Mouse (Mus musculus): ENCODE data around the gene Cyb5d2. TPM values are rescaled to one million over a fixed set of nuclear protein-coding genes. Genes with fewer than 3 reads are reported as not detected.

Gene Cyb5d2
- polyA plus RNA-seq (2012; rRNA removed), result 5.6 and 5.7 TPM in 2 replicates

DNA sequence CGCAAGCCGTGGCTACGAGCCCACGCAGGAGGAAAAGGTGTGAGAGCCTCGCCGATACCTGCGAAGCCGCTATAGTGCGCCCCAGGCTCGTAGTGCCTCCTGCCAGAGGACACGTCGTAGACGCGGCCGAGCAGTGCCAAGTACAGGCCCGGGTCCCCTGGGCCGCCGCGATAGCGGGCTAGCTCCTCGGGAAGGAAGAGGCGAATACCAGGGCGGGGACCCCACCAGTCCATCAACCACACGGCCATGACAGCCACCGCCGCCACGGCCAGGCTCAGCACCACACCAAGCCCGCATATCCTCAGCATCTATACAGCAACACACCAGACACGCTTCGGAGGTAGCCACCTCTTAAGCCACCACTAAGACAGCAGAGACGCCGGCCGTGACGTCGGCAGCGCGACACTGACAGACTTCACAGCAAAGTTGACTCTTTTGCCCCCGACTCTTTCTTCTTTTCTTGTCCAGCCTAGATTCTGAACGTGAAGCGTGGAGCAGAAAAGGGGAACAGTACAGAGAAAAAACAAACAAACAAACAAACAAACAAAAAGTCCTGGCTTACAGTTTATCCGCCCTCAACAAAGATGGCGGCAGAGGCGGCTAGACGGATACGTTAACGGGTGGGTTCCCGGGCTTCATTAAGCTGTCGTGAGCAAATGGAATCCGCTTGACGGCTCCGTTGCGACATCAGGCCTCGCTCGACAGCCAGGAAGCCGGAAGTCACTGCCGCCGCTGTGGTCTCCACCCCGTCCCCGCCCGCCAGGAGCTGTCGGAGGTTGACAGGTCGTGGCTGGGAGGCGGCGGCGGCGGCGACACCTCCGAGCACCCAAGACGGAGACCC, at the start of gene Cyb5d2, which contains the start of gene Zzef1:
TSS of gene Cyb5d2 (minus strand) at position 688 of the 841 bp plus-strand sequence.
TSS of gene Zzef1 (plus strand) at position 772 of the 841 bp plus-strand sequence.
- TF ChIP-seq CTCF (IDR thresholded peaks at IDR 0.05; ENCODE audit: borderline replicate concordance, extremely low read depth, insufficient read depth, insufficient read length), result no peak
- peak; percentile 48; the same call in 1 of the 2 replicates for TF ChIP-seq POLR2A (IDR thresholded peaks at IDR 0.05; ENCODE audit: borderline replicate concordance, extremely low read depth, insufficient read depth, insufficient read length, poor library complexity, severe bottlenecking)
- peak; percentile 99 for DNase-seq (ENCODE audit: low read depth)

DNA sequence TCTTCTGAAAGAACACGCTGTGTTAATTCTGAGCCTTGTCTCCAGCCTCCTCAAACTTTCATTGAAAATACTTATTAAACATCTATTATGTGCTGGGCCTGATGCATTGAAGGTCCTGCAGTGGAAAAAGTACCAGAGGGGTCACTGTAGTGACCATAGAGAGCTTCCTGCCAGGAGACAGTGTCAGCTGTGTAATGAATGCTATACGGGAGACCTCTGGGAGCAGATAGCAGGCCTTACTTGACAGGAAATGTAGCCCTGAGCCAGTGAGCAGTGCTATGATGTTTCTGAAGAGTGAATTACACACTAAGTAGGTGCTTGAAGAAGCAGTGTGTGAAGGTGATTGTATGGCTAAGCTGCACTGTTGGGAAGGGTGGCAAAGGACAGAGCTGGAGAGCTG, 49.6 kb upstream of the Cyb5d2 start:
- TF ChIP-seq CTCF (IDR thresholded peaks at IDR 0.05; ENCODE audit: borderline replicate concordance, extremely low read depth, insufficient read depth, insufficient read length) (no peak), POLR2A (IDR thresholded peaks at IDR 0.05; ENCODE audit: borderline replicate concordance, extremely low read depth, insufficient read depth, insufficient read length, poor library complexity, severe bottlenecking) (no peak)
- DNase-seq (ENCODE audit: low read depth), result no peak

DNA sequence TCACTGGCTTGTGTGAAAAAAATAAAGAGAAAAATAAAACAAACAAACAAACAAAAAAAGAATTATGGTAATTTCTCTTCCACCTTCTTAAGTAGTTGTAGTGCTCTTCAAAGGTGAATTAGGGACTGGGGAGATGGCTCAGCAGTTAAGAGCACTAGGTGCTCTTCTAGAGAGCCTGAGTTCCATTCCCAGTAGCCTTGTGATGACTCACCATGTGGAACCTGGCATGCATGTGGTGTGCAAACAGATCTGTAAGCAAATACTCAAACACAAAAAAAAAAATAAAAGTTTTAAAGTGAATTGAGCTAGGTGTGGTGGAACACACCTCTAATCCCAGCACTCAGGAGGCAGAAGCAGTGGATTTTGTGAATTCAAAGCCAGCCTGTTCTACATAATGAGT, 47.6 kb upstream of the Cyb5d2 start:
- TF ChIP-seq POLR2A (IDR thresholded peaks at IDR 0.05; ENCODE audit: borderline replicate concordance, extremely low read depth, insufficient read depth, insufficient read length, poor library complexity, severe bottlenecking) (no peak), CTCF (IDR thresholded peaks at IDR 0.05; ENCODE audit: borderline replicate concordance, extremely low read depth, insufficient read depth, insufficient read length) (no peak)
- DNase-seq (ENCODE audit: low read depth), result no peak

DNA sequence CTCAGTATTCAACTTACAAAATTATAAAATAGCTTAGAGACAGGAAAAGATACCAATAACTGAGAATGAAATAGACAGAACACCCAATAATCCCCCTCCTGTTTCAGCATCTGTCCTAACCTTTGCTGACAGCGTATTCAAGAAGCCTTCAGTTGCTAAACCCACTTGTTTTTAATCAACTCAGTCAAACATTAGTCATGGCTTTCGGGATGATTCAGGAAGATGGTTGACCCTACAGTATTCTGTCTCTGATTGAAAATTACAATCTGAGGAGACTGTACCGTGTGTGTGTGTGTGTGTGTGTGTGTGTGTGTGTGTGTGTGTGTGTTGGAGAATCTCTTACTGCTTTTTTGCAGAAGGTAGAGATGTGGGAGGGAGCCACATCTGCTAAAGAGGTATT, 46.8 kb upstream of the Cyb5d2 start:
- TF ChIP-seq POLR2A (IDR thresholded peaks at IDR 0.05; ENCODE audit: borderline replicate concordance, extremely low read depth, insufficient read depth, insufficient read length, poor library complexity, severe bottlenecking) (no peak), CTCF (IDR thresholded peaks at IDR 0.05; ENCODE audit: borderline replicate concordance, extremely low read depth, insufficient read depth, insufficient read length) (no peak)
- no peak for DNase-seq (ENCODE audit: low read depth)

DNA sequence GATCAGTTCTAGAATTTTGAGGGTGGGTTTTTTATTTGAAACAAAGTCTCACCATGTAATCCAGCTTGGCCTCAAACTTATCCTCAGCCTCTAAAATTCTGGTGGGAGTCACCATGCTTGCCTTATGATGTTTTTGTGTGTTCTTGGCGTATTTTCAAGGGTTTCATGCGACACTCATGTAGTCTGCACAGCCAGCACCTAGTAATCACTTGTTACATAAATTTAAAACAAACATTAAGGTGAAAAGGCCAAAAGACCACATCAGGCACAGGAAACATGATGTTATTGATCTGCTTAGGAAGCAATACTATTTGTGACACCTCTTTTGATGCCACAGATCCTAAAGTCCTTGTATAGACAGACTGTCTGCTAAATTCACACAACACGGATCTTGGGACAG, 33.9 kb upstream of the Cyb5d2 start:
- DNase-seq (ENCODE audit: low read depth), result no peak
- TF ChIP-seq POLR2A (IDR thresholded peaks at IDR 0.05; ENCODE audit: borderline replicate concordance, extremely low read depth, insufficient read depth, insufficient read length, poor library complexity, severe bottlenecking) (no peak), CTCF (IDR thresholded peaks at IDR 0.05; ENCODE audit: borderline replicate concordance, extremely low read depth, insufficient read depth, insufficient read length) (no peak)

DNA sequence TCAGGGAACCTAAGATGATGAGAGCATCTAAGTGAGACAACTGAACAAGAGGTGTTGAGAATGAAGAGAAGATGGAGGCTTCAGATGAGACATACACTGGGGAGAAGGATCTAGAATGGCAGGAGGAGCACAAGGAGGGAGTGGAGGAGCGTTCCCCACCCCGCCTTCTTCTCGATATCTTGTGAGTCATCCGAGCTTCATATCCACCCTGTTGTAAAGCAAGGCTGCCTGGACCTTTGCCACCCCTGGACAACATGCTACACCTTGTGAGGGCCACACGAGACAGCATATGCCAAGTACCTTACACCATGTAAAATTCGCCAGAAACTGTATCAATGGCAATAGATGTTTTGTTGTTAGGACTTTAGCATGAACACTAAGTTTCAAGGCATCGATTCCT, 25.1 kb upstream of the Cyb5d2 start:
- DNase-seq (ENCODE audit: low read depth), result no peak
- TF ChIP-seq POLR2A (IDR thresholded peaks at IDR 0.05; ENCODE audit: borderline replicate concordance, extremely low read depth, insufficient read depth, insufficient read length, poor library complexity, severe bottlenecking) (no peak), CTCF (IDR thresholded peaks at IDR 0.05; ENCODE audit: borderline replicate concordance, extremely low read depth, insufficient read depth, insufficient read length) (no peak)

DNA sequence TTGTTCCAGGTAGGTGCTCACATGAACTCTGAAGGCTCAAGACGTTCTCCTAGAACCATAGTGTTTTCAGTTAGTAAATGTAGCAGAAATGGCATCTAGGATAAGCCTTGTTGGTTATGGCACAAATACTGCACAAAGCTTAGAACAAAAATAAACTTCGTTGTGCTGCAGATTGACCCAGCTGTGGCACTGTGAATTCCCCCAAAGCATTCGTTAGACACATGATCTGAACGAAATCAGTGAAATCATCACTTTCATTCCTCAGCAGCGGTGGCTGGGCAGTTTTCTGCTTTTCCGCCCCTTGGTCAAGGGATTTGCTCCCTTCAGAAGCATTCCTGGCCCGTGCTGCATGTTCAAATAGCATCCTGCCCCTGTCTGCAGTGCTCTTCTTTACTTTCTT, 22.1 kb upstream of the Cyb5d2 start:
- DNase-seq (ENCODE audit: low read depth), result no peak
- TF ChIP-seq POLR2A (IDR thresholded peaks at IDR 0.05; ENCODE audit: borderline replicate concordance, extremely low read depth, insufficient read depth, insufficient read length, poor library complexity, severe bottlenecking) (no peak), CTCF (IDR thresholded peaks at IDR 0.05; ENCODE audit: borderline replicate concordance, extremely low read depth, insufficient read depth, insufficient read length) (no peak)

DNA sequence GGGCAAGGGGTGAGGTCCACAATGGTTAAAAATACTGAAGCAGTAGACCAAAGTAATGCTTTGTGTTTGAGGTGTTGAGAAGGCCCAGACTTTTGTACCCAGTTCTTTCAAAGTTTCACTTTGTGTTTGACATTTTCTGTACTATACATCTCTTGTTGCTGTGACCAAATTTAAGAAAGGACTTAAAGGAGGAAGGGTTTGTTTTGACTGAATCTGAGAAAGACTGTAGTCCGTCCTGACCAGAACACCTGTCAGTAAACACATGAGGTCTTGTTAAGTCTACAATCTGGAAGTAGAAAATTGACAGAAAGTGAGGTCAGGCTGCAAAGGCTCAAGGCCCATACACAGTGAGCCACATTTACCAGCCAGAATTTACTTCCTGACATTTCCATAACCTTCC, 20.9 kb upstream of the Cyb5d2 start:
- TF ChIP-seq POLR2A (IDR thresholded peaks at IDR 0.05; ENCODE audit: borderline replicate concordance, extremely low read depth, insufficient read depth, insufficient read length, poor library complexity, severe bottlenecking), result no peak
- TF ChIP-seq CTCF (IDR thresholded peaks at IDR 0.05; ENCODE audit: borderline replicate concordance, extremely low read depth, insufficient read depth, insufficient read length), result no peak
- DNase-seq (ENCODE audit: low read depth), result no peak

DNA sequence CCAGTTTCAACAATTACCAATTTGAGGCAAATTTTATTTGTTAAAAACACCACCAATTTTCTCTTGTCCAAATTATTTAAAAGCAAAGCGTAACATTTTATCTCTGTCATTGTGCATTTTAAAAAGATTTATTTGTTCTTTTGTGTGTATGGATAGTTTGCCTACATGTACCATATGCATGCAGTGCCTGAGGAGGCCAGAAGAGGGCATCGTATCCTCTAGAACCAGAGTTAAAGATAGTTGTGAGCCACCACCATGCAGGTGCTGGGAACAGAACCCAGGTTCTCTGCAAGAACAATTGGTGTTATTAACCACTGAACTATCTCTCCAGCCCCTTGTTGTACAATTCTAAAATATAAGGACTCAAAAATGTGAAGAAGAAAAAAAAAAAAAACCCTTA, 18.2 kb upstream of the Cyb5d2 start:
- no peak for DNase-seq (ENCODE audit: low read depth)
- TF ChIP-seq POLR2A (IDR thresholded peaks at IDR 0.05; ENCODE audit: borderline replicate concordance, extremely low read depth, insufficient read depth, insufficient read length, poor library complexity, severe bottlenecking) (no peak), CTCF (IDR thresholded peaks at IDR 0.05; ENCODE audit: borderline replicate concordance, extremely low read depth, insufficient read depth, insufficient read length) (no peak)

DNA sequence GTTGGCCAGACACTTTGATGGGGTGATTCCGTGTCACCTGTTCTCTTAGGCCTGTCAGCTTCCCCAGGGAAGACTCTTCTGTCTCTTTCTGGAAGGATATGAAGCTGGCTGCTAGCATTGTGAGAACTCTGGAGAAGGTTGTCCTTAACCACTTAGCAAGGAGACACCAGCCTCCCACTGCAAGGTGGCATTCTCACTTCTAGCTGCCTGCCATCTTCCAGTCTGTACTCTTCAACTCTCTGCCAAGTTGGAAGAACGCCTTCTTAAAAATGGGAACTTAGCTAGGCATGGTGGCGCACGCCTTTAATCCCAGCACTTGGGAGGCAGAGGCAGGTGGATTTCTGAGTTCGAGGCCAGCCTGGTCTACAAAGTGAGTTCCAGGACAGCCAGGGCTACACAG, 17.7 kb upstream of the Cyb5d2 start:
- TF ChIP-seq POLR2A (IDR thresholded peaks at IDR 0.05; ENCODE audit: borderline replicate concordance, extremely low read depth, insufficient read depth, insufficient read length, poor library complexity, severe bottlenecking) (no peak), CTCF (IDR thresholded peaks at IDR 0.05; ENCODE audit: borderline replicate concordance, extremely low read depth, insufficient read depth, insufficient read length) (no peak)
- DNase-seq (ENCODE audit: low read depth), result peak; percentile 20

DNA sequence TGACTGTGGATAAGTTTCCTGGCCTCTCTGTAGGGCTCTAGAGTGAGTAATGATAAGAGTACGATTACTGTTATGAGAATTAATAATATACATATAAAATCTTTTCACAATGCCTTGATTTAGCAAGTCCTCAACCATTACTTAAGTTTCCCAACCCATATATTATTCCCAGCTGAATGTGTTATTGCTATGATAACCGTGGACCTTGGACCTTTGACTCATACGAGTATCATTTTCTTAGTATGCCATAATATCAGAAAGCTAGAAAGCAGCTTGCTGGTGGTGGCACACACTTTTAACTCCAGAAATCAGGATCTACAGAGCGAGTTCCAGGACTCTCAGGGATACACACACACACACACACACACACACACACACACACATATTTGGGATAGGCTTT, 12.1 kb upstream of the Cyb5d2 start:
- TF ChIP-seq CTCF (IDR thresholded peaks at IDR 0.05; ENCODE audit: borderline replicate concordance, extremely low read depth, insufficient read depth, insufficient read length) (no peak), POLR2A (IDR thresholded peaks at IDR 0.05; ENCODE audit: borderline replicate concordance, extremely low read depth, insufficient read depth, insufficient read length, poor library complexity, severe bottlenecking) (no peak)

DNA sequence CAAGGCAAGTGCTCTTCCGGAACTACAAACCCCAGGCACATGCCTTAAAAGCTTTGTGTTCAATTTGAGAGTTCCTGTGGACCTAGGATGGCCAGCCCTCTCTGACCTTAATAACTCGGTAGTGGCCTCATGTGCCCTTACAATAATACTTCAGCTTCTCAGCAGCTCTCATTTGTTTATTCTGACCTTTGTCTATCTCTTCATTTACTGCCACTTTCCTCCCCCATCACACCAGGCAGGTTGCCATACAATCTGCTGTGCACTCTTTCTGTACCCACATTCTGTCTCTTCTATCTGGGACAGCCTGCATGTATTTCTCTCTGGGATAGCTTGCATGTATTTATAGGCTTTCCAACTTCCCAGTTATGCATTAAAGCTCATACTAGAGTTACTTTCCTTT, 10.6 kb upstream of the Cyb5d2 start:
- TF ChIP-seq CTCF (IDR thresholded peaks at IDR 0.05; ENCODE audit: borderline replicate concordance, extremely low read depth, insufficient read depth, insufficient read length), result no peak
- no peak for TF ChIP-seq POLR2A (IDR thresholded peaks at IDR 0.05; ENCODE audit: borderline replicate concordance, extremely low read depth, insufficient read depth, insufficient read length, poor library complexity, severe bottlenecking)
- DNase-seq (ENCODE audit: low read depth), result no peak

More for the DNA sequence above, 12.1 kb upstream of the Cyb5d2 start:
- no peak for DNase-seq (ENCODE audit: low read depth)

Measured in brain, embryonic 14.5 days (tissue).